Mouse (Mus musculus) heart, postnatal 0 days (tissue): Measurements from ENCODE around the gene Adap2. TPM values are rescaled to one million over a fixed set of nuclear protein-coding genes. Genes with fewer than 3 reads are reported as not detected.
A peak's percentile ranks its signal among the peaks of the same experiment; 100 is the strongest.

ENCODE experiments used
- ATAC-seq: fragments of 200-750 bp; cut with Nextera tagmentation; 2 replicates; pipeline ENCODE4 v1.8.0; 2017; ENCODE audit warnings: low read depth, moderate number of reproducible peaks, moderate library complexity; ENCODE audit not compliant: insufficient read depth
- DNase-seq: peaks from one replicate; pipeline ENCODE4 v3.0.0-alpha.2; 2016; ENCODE audit warnings: low spot score
- H3K27ac ChIP-seq: fragments of 300-500 bp; sonication (generic); 2 replicates; pipeline ENCODE4 v1.5.1; 2014; ENCODE audit warnings: low read depth, mild to moderate bottlenecking
- H3K27me3 ChIP-seq: fragments of 300-500 bp; sonication (generic); 2 replicates; pipeline ENCODE4 v1.6.1; 2014; ENCODE audit warnings: low read length, mixed read lengths; ENCODE audit not compliant: control insufficient read depth, insufficient read depth
- H3K36me3 ChIP-seq: fragments of 300-500 bp; sonication (generic); replicated peaks from 2 replicates; pipeline ENCODE4 v1.6.1; 2014; ENCODE audit warnings: low read length, mixed read lengths; ENCODE audit not compliant: control insufficient read depth, insufficient read depth
- H3K4me1 ChIP-seq: fragments of 300-500 bp; sonication (generic); 2 replicates; pipeline ENCODE4 v1.6.1; 2014; ENCODE audit warnings: antibody characterized with exemption; ENCODE audit not compliant: control insufficient read depth, insufficient read depth
- H3K4me2 ChIP-seq: fragments of 300-500 bp; sonication (generic); 2 replicates; pipeline ENCODE4 v1.6.1; 2014; ENCODE audit warnings: low read depth, mild to moderate bottlenecking, low read length, moderate library complexity
- H3K4me3 ChIP-seq: fragments of 300-500 bp; sonication (generic); 2 replicates; pipeline ENCODE4 v1.5.1; 2014; ENCODE audit warnings: low read depth, low read length
- H3K9ac ChIP-seq: fragments of 300-500 bp; sonication (generic); replicated peaks from 2 replicates; pipeline ENCODE4 v1.6.1; 2014; ENCODE audit warnings: low read depth, low read length, mixed read lengths
- H3K9me3 ChIP-seq: fragments of 300-500 bp; sonication (generic); replicated peaks from 2 replicates; pipeline ENCODE4 v1.6.1; 2016; ENCODE audit warnings: low read length; ENCODE audit not compliant: control insufficient read depth
- CTCF ChIP-seq: IDR thresholded peaks from 2 replicates; pipeline ENCODE4 v1.5.1; 2016; ENCODE audit warnings: antibody characterized with exemption, control low read depth, low read depth
- EP300 ChIP-seq: IDR thresholded peaks from 2 replicates; pipeline ENCODE4 v1.6.1; 2016; ENCODE audit warnings: antibody characterized with exemption, low read depth
- WGBS: fragments of 180-500 bp; shearing (Covaris S2); extraction: QIAGEN DNeasy Blood & Tissue Kit; methylation state at CpG from one replicate; pipeline ENCODE4 v1.1.7; 2014; 5-methylcytosine and 5-hydroxymethylcytosine counted together
- polyA plus RNA-seq: library from polyadenylated mRNA; unstranded; fragments of >200 nt; fragmentation: Nextera tagmentation; extraction: Ambion mirVana; gene quantifications from 2 replicates; pipeline ENCODE4 v1.2.1, GENCODE M21; 2015
- total RNA-seq: library from RNA; depleted of rRNA; stranded (reverse); fragments of >200 nt; gene quantifications from 2 replicates; pipeline ENCODE4 v1.2.3, GENCODE M21; 2014; ENCODE audit warnings: low replicate concordance

Adap2 gene
- total and polyA plus RNA-seq, 2 experiments from 2014 or later = 3.0 to 20.0 TPM

- H3K9me3 ChIP-seq = no peaks in the 10 kb centered on the region
- no peaks in the 10 kb centered on the region for H3K27me3 ChIP-seq
- H3K27ac ChIP-seq = no peak overlapping the region
- 65% methylated on average over 4 of the region's 4 CpGs for WGBS
- TF ChIP-seq EP300 (no peak), CTCF (no peak)
- H3K9ac ChIP-seq = no peak overlapping the region
- H3K4me3 ChIP-seq = no peak overlapping the region
- peaks cover 36% of the 10 kb centered on the region for H3K36me3 ChIP-seq
- ATAC-seq (no peak), DNase-seq (no peak)
- H3K4me2 ChIP-seq = no peak overlapping the region
- no peaks in the 10 kb centered on the region for H3K4me1 ChIP-seq
Measured at GRCm38 (mm10) chr11:80190280-80190679, 36.4 kb downstream of the Adap2 start.

- H3K36me3 ChIP-seq = peaks cover 44% of the 10 kb centered on the region
- TF ChIP-seq EP300 = no peak
- no peak for TF ChIP-seq CTCF
Measured at GRCm38 (mm10) chr11:80193827-80194226, 39.9 kb downstream of the Adap2 start.

GRCm38 (mm10) chr11:80196351-80196750 lies 42.4 kb downstream of the Adap2 start:
- Histone ChIP-seq H3K36me3 (peaks cover 34% of the 10 kb centered on the region), H3K9ac (no peak overlapping the region), H3K27me3 (no peaks in the 10 kb centered on the region), H3K4me3 (no peak overlapping the region), H3K27ac (no peak overlapping the region), H3K4me2 (no peak overlapping the region), H3K4me1 (no peaks in the 10 kb centered on the region), H3K9me3 (no peaks in the 10 kb centered on the region)
- no peak for DNase-seq
- 85% methylated on average over 7 of the region's 7 CpGs for WGBS
- TF ChIP-seq CTCF = no peak
- TF ChIP-seq EP300 = no peak
- ATAC-seq = no peak

More at GRCm38 (mm10) chr11:80193827-80194226, 39.9 kb downstream of the Adap2 start:
- ATAC-seq (no peak), DNase-seq (no peak)
- no peak overlapping the region for H3K27ac ChIP-seq
- H3K9ac ChIP-seq = no peak overlapping the region
- WGBS = 67% methylated on average over 4 of the region's 4 CpGs
- H3K4me2 ChIP-seq = no peak overlapping the region
- no peaks in the 10 kb centered on the region for H3K4me1 ChIP-seq
- H3K4me3 ChIP-seq = no peak overlapping the region
- H3K27me3 ChIP-seq = no peaks in the 10 kb centered on the region
- H3K9me3 ChIP-seq = no peaks in the 10 kb centered on the region

GRCm38 (mm10) chr11:80199316-80199715 lies 45.4 kb downstream of the Adap2 start:
- no peaks in the 10 kb centered on the region for H3K4me1 ChIP-seq
- H3K9ac ChIP-seq = no peak overlapping the region
- DNase-seq (no peak), ATAC-seq (no peak)
- 85% methylated on average over 3 of the region's 3 CpGs for WGBS
- H3K4me3 ChIP-seq = no peak overlapping the region
- H3K27me3 ChIP-seq = no peaks in the 10 kb centered on the region
- H3K36me3 ChIP-seq = peaks cover 26% of the 10 kb centered on the region
- H3K4me2 ChIP-seq = no peak overlapping the region
- H3K9me3 ChIP-seq = no peaks in the 10 kb centered on the region
- TF ChIP-seq CTCF (no peak), EP300 (no peak)
- no peak overlapping the region for H3K27ac ChIP-seq

- no peak overlapping the region for H3K4me3 ChIP-seq
- no peaks in the 10 kb centered on the region for H3K27me3 ChIP-seq
- TF ChIP-seq CTCF = 0 out of 2 replicates have a peak, but pooled peaks have one; percentile 10
- TF ChIP-seq EP300 = no peak
- no peak overlapping the region for H3K9ac ChIP-seq
- peaks cover 22% of the 10 kb centered on the region for H3K36me3 ChIP-seq
- WGBS = 97% methylated on average over 2 of the region's 2 CpGs
- no peak overlapping the region for H3K27ac ChIP-seq
- H3K4me1 ChIP-seq = no peaks in the 10 kb centered on the region
- ATAC-seq (no peak), DNase-seq (no peak)
- H3K9me3 ChIP-seq = no peaks in the 10 kb centered on the region
- no peak overlapping the region for H3K4me2 ChIP-seq
Measured at GRCm38 (mm10) chr11:80199773-80200172, 45.9 kb downstream of the Adap2 start.

- no peak overlapping the region for H3K4me3 ChIP-seq
- no peaks in the 10 kb centered on the region for H3K9me3 ChIP-seq
- no peak overlapping the region for H3K4me2 ChIP-seq
- H3K36me3 ChIP-seq = peaks cover 16% of the 10 kb centered on the region
- DNase-seq (no peak), ATAC-seq (no peak)
- 77% methylated on average over 1 of the region's 1 CpGs for WGBS
- H3K27ac ChIP-seq = no peak overlapping the region
- no peaks in the 10 kb centered on the region for H3K4me1 ChIP-seq
- H3K27me3 ChIP-seq = no peaks in the 10 kb centered on the region
- no peak overlapping the region for H3K9ac ChIP-seq
- no peak for TF ChIP-seq EP300
- TF ChIP-seq CTCF = peak; percentile 54
Measured at GRCm38 (mm10) chr11:80200326-80200725, 46.4 kb downstream of the Adap2 start.
